Mouse (Mus musculus) heart, postnatal 36 days (tissue): ENCODE data around the gene Kcnh3. TPM values are rescaled to one million over a fixed set of nuclear protein-coding genes. Genes with fewer than 3 reads are reported as not detected.

Experiments used
- DNase-seq, 2 experiments: peaks; one replicate each; pipeline ENCODE4 v3.0.0; 2021 to 2022
- intact Hi-C: fragments of 180-260 bp; cut with DNase I; formaldehyde crosslinking; loops from one replicate; pipeline ENCODE4 v1.15.1; 2025
- total RNA-seq, 2 experiments: library from RNA; stranded (reverse); gene quantifications; 2 replicates each; pipeline ENCODE4 v1.2.3; 2021

Kcnh3 gene
- total RNA-seq, result under 1 TPM; 0.08 to 0.19 TPM

GRCm38 (mm10) chr15:99224208-99224911, at the start of gene Kcnh3:
Gene Kcnh3, plus strand, starts transcription at chr15:99224861.
- peak; percentile 43 to 44 for DNase-seq
- intact Hi-C loops, result no loop called here

- no peak for DNase-seq
- intact Hi-C loops, result no loop called here
Observed at GRCm38 (mm10) chr15:99179639-99180038, 45.0 kb upstream of the Kcnh3 start.

GRCm38 (mm10) chr15:99184217-99184914, 40.3 kb upstream of the Kcnh3 start:
- DNase-seq, result no peak
- intact Hi-C loops, result no loop called here

GRCm38 (mm10) chr15:99194358-99194757, 30.3 kb upstream of the Kcnh3 start:
- intact Hi-C loops, result loop anchor here (5.0 kb wide), 1 partner anchor 92 kb away; no protein-coding TSS in a partner anchor

GRCm38 (mm10) chr15:99195043-99195442, 29.6 kb upstream of the Kcnh3 start:
- intact Hi-C loops, result no loop called here
- no peak for DNase-seq

More at GRCm38 (mm10) chr15:99194358-99194757, 30.3 kb upstream of the Kcnh3 start:
- DNase-seq, result no peak

GRCm38 (mm10) chr15:99198761-99199160, 25.9 kb upstream of the Kcnh3 start:
- intact Hi-C loops, result loop anchor here (1.0 to 2.0 kb wide), 2 partner anchors 115 to 150 kb away; no protein-coding TSS in a partner anchor
- DNase-seq, result peak in 1 of 2 experiments; percentile 34

- intact Hi-C loops, result no loop called here
- DNase-seq, result no peak
Observed at GRCm38 (mm10) chr15:99205959-99206358, 18.7 kb upstream of the Kcnh3 start.

GRCm38 (mm10) chr15:99213183-99213582, 11.5 kb upstream of the Kcnh3 start:
- intact Hi-C loops, result no loop called here
- no peak for DNase-seq

GRCm38 (mm10) chr15:99214941-99215340, 9.7 kb upstream of the Kcnh3 start:
- intact Hi-C loops, result loop anchor here (1.0 kb wide), 1 partner anchor 50 kb away; no protein-coding TSS in a partner anchor
- DNase-seq, result no peak

- intact Hi-C loops, result loop anchor here (1.0 kb wide), 1 partner anchor 49 kb away; no protein-coding TSS in a partner anchor
- DNase-seq, result no peak
Observed at GRCm38 (mm10) chr15:99215741-99216463, 8.8 kb upstream of the Kcnh3 start.

GRCm38 (mm10) chr15:99217630-99218029, 7.0 kb upstream of the Kcnh3 start:
- intact Hi-C loops, result no loop called here

GRCm38 (mm10) chr15:99221315-99221952, 3.2 kb upstream of the Kcnh3 start:
- DNase-seq, result no peak

More at GRCm38 (mm10) chr15:99217630-99218029, 7.0 kb upstream of the Kcnh3 start:
- DNase-seq, result no peak

GRCm38 (mm10) chr15:99222794-99223584, 1.7 kb upstream of the Kcnh3 start:
- intact Hi-C loops, result no loop called here
- DNase-seq, result no peak

More at GRCm38 (mm10) chr15:99221315-99221952, 3.2 kb upstream of the Kcnh3 start:
- intact Hi-C loops, result no loop called here

- intact Hi-C loops, result no loop called here
- peak; percentile 35 to 47 for DNase-seq
Observed at GRCm38 (mm10) chr15:99223585-99224207, 965 bp upstream of the Kcnh3 start.

GRCm38 (mm10) chr15:99225081-99225810, 585 bp downstream of the Kcnh3 start:
- peak in 1 of 2 experiments; percentile 14 for DNase-seq
- intact Hi-C loops, result no loop called here

GRCm38 (mm10) chr15:99226090-99226489, 1.4 kb downstream of the Kcnh3 start:
- no peak for DNase-seq
- intact Hi-C loops, result no loop called here

GRCm38 (mm10) chr15:99231998-99232397, 7.3 kb downstream of the Kcnh3 start:
- intact Hi-C loops, result no loop called here
- DNase-seq, result no peak

- intact Hi-C loops, result no loop called here
- DNase-seq, result no peak
Observed at GRCm38 (mm10) chr15:99233719-99234118, 9.1 kb downstream of the Kcnh3 start.
